Mouse (Mus musculus) lung, postnatal 0 days (tissue): ENCODE data around the gene Vps45. TPM values are rescaled to one million over a fixed set of nuclear protein-coding genes. Genes with fewer than 3 reads are reported as not detected.

Experiments
- ATAC-seq: fragments of 200-750 bp; cut with Nextera tagmentation; 2 replicates; pipeline ENCODE4 v1.8.0; 2017; ENCODE audit warnings: moderate library complexity
- DNase-seq: peaks from one replicate; pipeline ENCODE4 v3.0.0-alpha.2; 2016; ENCODE audit warnings: low spot score
- H3K27ac ChIP-seq: fragments of 300-500 bp; sonication (generic); 2 replicates; pipeline ENCODE4 v1.5.1; 2014; ENCODE audit warnings: antibody characterized with exemption, mild to moderate bottlenecking, low read length, mixed read lengths
- H3K27me3 ChIP-seq: fragments of 300-500 bp; sonication (generic); replicated peaks from 2 replicates; pipeline ENCODE4 v1.6.1; 2014; ENCODE audit warnings: low read length, mixed read lengths; ENCODE audit not compliant: insufficient read depth
- H3K36me3 ChIP-seq: fragments of 300-500 bp; sonication (generic); 2 replicates; pipeline ENCODE4 v1.6.1; 2014; ENCODE audit warnings: low read length, mixed read lengths; ENCODE audit not compliant: insufficient read depth
- H3K4me1 ChIP-seq: fragments of 300-500 bp; sonication (generic); 2 replicates; pipeline ENCODE4 v1.6.1; 2014; ENCODE audit warnings: antibody characterized with exemption, low read depth, low read length, mixed read lengths; ENCODE audit not compliant: insufficient read depth
- H3K4me2 ChIP-seq: fragments of 300-500 bp; sonication (generic); replicated peaks from 2 replicates; pipeline ENCODE4 v1.6.1; 2014; ENCODE audit warnings: low read depth, mild to moderate bottlenecking, low read length, moderate library complexity, mixed read lengths
- H3K4me3 ChIP-seq: fragments of 300-500 bp; sonication (generic); 2 replicates; pipeline ENCODE4 v1.5.1; 2014; ENCODE audit warnings: low read depth, low read length
- H3K9ac ChIP-seq: fragments of 300-500 bp; sonication (generic); replicated peaks from 2 replicates; pipeline ENCODE4 v1.6.1; 2014; ENCODE audit warnings: low read depth, mild to moderate bottlenecking
- H3K9me3 ChIP-seq: fragments of 300-500 bp; sonication (generic); 2 replicates; pipeline ENCODE4 v1.6.1; 2016; ENCODE audit warnings: low read length, mixed read lengths
- CTCF ChIP-seq: IDR thresholded peaks from 2 replicates; pipeline ENCODE4 v1.5.1; 2016; ENCODE audit warnings: antibody characterized with exemption, mild to moderate bottlenecking
- EP300 ChIP-seq: IDR thresholded peaks from 2 replicates; pipeline ENCODE4 v1.6.1; 2016; ENCODE audit warnings: antibody characterized with exemption, mild to moderate bottlenecking, control low read depth
- WGBS: fragments of 180-500 bp; shearing (Covaris S2); extraction: QIAGEN DNeasy Blood & Tissue Kit; methylation state at CpG from one replicate; pipeline ENCODE4 v1.1.7; 2014; 5-methylcytosine and 5-hydroxymethylcytosine counted together
- polyA plus RNA-seq: library from polyadenylated mRNA; unstranded; fragments of >200 nt; fragmentation: Nextera tagmentation; extraction: Ambion mirVana; gene quantifications from 2 replicates; pipeline ENCODE4 v1.2.1, GENCODE M21; 2015

Vps45 gene
- polyA plus RNA-seq, 1 experiment from 2014 or later = 32.8 TPM

DNA sequence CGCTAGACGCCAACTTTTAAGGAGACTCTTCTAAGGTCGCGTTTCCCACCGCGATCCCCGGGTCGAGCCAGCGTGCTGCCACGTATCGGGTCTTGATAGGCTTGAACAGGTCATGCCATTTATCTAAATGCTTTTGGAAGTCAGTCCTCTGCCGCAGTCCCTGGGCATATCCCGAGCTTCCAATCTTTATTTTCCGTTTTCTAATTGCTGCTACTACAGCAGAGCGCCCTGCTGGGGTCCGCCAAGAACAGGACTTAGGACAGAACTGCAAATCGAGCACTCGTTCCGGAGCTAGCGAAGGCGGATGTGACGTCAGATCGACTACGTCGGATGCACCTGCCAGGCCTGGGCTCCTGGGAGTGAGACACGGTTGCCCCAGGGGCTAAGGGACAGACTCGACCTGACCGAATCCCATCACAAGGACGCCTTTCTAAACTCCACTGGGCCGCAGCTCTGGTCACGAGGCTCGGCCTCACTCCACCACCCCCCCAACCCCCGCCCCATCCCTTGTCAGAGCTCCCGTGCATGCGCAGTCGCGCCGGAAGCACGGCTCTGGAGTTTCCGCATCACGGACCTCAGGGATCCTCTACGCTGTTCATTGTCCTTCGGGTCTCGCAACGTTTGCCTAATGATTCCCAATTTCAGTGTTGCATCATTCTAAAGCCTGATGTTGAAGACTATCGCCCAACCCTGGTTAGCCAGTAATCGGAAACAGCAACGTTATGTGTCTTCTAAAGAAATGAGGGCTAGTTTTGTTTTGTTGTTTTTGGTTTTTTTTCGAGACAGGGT, 107.3 kb downstream of the Vps45 start:
- whole genome bisulfite sequencing = 2% methylated on average over 49 of the region's 49 CpGs
- Histone ChIP-seq H3K4me1 (no peaks in the 10 kb centered on the region), H3K4me3 (peak overlapping the region; percentile 51), H3K9ac (peak overlapping the region; percentile 63), H3K27ac (peak overlapping the region; percentile 94), H3K4me2 (peak overlapping the region; percentile 72), H3K36me3 (peaks cover 8% of the 10 kb centered on the region; the same call in 1 of the 2 replicates), H3K9me3 (no peaks in the 10 kb centered on the region), H3K27me3 (no peaks in the 10 kb centered on the region)
- DNase-seq (peak; percentile 95), ATAC-seq (peak; percentile 97)
- TF ChIP-seq CTCF (no peak), EP300 (peak; percentile 46; the same call in 1 of the 2 replicates)

Other genes with a start within 250 kb of the Vps45 start
- gene Rprd2, start 239.6 kb downstream of the Vps45 start, polyA plus RNA-seq = 12.9 and 14.0 TPM in 2 replicates
- gene Prpf3, start 202.6 kb downstream of the Vps45 start, polyA plus RNA-seq = 14.3 and 16.0 TPM in 2 replicates
- gene Mrps21, start 186.9 kb downstream of the Vps45 start, polyA plus RNA-seq = 252 and 273 TPM in 2 replicates
- gene Ciart, start 176.2 kb downstream of the Vps45 start, polyA plus RNA-seq = 2.0 and 3.1 TPM in 2 replicates
- gene BC028528, start 166.5 kb downstream of the Vps45 start, polyA plus RNA-seq = 247 and 252 TPM in 2 replicates
- 48.6 and 49.1 TPM in 2 replicates for gene Aph1a, start 164.5 kb downstream of the Vps45 start, polyA plus RNA-seq
- 4.4 and 4.5 TPM in 2 replicates for gene Car14, start 153.8 kb downstream of the Vps45 start, polyA plus RNA-seq
- 72.5 and 79.6 TPM in 2 replicates for gene Anp32e, start 129.2 kb downstream of the Vps45 start, polyA plus RNA-seq
- gene Plekho1, start 62.5 kb downstream of the Vps45 start, polyA plus RNA-seq = 53.5 and 55.4 TPM in 2 replicates
- 30.2 and 30.6 TPM in 2 replicates for gene Otud7b, start 46.1 kb upstream of the Vps45 start, polyA plus RNA-seq
- gene Mtmr11, start 103.5 kb upstream of the Vps45 start, polyA plus RNA-seq = 7.5 and 11.3 TPM in 2 replicates
- gene Sf3b4, start 113.9 kb upstream of the Vps45 start, polyA plus RNA-seq = 64.4 and 68.4 TPM in 2 replicates
- 1.9 and 2.2 TPM in 2 replicates for gene Sv2a, start 122.7 kb upstream of the Vps45 start, polyA plus RNA-seq
- 50.1 and 51.1 TPM in 2 replicates for gene Bola1, start 161.2 kb upstream of the Vps45 start, polyA plus RNA-seq
- 0.31 TPM in 1 of 2 replicates, not detected in the other for gene Hist2h2ab, start 161.4 kb upstream of the Vps45 start, polyA plus RNA-seq
- 3.0 and 3.6 TPM in 2 replicates for gene Hist2h2ac, start 162.4 kb upstream of the Vps45 start, polyA plus RNA-seq
- 2.3 and 4.0 TPM in 2 replicates for gene Hist2h2be, start 162.7 kb upstream of the Vps45 start, polyA plus RNA-seq
- 1.8 and 2.2 TPM in 2 replicates for gene Hist2h3c2, start 180.7 kb upstream of the Vps45 start, polyA plus RNA-seq
- 168 and 196 TPM in 2 replicates for gene Hist2h2aa2, start 181.8 kb upstream of the Vps45 start, polyA plus RNA-seq
- 56.2 and 60.0 TPM in 2 replicates for gene Hist2h2aa1, start 187.0 kb upstream of the Vps45 start, polyA plus RNA-seq
- 0.77 TPM in 1 of 2 replicates, not detected in the other for gene Hist2h3c1, start 188.2 kb upstream of the Vps45 start, polyA plus RNA-seq
- 9.7 and 9.8 TPM in 2 replicates for gene Hist2h4, start 204.8 kb upstream of the Vps45 start, polyA plus RNA-seq
- gene Hist2h3b, start 210.2 kb upstream of the Vps45 start, polyA plus RNA-seq = 12.5 and 12.9 TPM in 2 replicates
- 0.48 and 2.9 TPM in 2 replicates for gene Hist2h2bb, start 211.3 kb upstream of the Vps45 start, polyA plus RNA-seq
- 4.7 and 5.3 TPM in 2 replicates for gene Fcgr1, start 235.5 kb upstream of the Vps45 start, polyA plus RNA-seq